Mouse (Mus musculus): Measurements from ENCODE around the gene Dnaja3.
A peak's percentile ranks its signal among the peaks of the same experiment; 100 is the strongest.

Gene Dnaja3

DNA sequence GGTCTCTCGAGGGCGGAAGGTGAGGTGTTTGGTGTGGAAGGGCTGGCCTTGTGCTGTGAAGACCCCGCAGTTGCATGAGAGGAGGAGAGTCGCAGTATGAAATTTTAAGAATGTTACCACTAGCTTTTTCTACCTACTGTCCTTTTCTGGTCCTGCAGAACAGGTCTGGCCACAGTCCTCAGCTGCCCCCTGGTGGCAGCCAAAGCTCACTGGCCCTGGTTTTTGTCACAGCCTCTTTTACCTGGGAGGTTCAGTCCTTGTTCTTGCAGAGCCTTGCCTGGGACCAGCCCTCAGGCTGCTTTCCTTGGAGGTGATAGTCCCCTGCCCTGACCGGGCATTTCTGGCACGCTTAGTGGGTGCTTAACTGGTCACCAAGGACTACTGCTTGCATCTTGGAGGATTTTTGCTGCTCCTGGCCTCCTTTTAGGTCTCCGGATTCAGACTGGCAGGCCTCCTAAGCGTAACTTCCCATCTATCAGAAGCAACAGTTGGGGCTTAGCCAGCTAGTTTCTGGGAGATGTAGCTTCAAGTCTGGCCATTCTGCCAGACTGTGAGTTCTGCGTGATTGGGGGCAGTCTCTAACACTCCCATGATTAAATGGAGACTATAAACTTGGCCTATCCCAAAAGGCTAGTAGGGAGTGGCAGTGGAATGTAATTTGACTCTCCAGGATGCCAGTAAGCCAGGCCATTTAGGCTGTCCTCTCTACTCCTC, 31.8 kb upstream of the Dnaja3 start:
- peak; percentile 92 to 94 for DNase-seq

DNA sequence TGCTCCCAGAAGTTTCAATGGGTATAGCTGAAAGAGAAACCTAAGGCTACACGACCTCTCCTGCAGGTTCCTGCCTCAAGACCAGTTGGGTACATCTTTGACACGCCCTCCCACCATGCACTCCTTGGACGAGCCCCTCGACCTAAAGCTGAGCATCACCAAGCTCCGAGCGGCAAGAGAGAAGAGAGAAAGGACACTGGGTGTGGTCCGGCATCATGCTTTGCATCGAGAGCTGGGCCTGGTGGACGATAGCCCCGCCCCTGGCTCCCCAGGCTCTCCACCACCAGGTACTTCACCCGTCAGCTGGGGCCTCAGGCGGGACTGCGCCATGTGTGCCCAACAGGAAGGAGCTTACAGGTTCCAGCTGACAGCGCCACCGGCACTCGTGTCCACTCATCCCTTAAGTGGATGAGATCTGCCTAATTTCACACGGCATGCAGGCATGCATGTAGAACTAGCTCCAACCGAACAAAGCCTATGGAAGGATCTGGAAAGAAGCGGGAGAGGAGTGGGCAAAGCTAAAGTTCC, 31.2 kb upstream of the Dnaja3 start:
- no peak for DNase-seq

DNA sequence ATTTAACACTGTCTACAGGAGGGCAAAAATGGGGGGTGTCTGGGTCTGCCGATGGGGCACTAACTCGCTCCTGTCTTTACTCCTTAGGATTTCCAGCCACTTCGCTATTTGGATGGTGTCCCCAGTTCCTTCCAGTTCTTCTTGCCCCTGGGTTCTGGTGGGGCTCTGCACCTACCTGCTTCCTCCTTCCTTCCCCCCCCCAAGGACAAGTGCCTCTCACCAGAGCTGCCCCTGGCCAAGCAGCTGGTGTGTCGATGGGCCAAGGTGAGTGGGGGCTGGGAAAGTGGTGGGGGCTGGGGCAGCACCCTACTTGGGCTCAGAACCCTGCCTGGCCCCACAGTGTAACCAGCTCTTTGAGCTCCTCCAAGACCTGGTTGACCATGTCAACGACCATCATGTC, 28.6 kb upstream of the Dnaja3 start:
- no peak for DNase-seq

DNA sequence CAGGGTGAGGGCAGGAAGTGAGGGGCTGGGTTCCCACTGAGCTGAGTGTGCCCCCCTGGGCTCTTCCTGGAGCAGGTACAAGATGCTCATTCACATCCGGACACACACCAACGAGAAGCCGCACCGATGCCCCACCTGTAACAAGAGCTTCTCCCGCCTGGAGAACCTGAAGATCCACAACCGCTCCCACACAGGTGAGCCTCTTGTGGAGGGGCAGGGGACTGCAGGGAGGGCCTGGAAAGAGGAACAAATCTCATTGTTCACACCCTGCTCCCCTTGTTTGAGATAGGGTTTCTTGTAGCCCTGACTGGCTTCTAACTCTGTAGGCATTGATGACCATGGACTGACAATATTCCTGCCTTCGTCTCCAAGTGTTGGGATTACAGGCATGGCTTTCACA, 28.1 kb upstream of the Dnaja3 start:
- DNase-seq: no peak

DNA sequence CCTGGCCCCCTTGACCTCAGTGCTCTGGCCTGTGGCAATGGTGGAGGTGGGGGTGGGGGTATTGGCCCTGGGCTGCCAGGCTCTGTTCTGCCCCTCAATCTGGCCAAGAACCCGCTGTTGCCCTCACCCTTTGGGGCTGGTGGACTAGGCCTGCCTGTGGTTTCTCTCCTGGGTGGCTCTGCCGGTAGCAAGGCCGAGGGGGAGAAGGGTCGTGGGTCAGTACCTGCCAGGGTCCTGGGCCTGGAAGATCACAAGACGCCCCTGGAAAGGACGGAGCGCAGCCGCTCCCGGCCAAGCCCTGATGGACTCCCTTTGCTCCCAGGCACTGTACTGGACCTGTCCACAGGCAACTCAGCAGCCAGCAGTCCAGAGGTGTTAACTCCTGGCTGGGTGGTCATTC, 26.1 kb upstream of the Dnaja3 start:
- no peak for DNase-seq

DNA sequence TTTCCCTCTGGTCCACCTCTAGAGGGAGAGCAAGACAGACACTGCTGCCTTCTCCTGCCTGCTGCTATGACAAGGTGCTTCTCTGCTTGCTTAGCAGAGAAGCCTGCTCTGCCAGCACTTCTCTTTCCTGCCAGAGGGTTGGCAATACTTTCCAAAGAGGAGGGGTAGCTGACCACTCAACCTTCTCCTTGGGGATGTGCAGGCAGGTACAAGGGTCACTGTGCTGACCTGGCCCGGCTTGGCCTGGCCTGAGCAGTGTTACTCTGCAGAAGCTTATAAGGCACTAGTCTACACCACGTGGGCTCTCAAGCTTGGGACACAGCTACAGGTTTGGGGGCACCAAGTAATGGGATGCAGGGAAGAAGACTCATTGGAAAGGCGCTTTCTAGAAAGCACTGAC, 25.1 kb upstream of the Dnaja3 start:
- DNase-seq: no peak

DNA sequence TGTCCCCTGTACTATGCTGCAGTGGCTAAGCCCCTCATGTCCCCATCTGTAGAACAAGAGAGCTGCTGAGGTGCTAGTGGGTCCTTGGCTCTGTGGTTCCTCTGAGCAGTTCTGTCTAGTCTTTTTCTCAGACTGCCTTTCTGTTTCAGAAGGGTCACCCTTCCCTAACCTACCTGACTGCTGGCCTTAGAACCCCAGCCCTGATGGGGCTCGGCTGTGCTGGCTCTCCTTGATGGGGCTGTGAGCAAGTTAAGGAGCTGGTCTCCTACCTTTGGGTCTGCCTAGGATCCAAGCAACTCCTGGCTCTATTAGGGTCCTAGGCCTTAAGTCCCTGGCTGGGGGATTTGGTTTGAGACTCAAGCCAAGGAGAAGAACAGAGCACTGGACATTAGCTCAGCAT, 24.5 kb upstream of the Dnaja3 start:
- no peak for DNase-seq

DNA sequence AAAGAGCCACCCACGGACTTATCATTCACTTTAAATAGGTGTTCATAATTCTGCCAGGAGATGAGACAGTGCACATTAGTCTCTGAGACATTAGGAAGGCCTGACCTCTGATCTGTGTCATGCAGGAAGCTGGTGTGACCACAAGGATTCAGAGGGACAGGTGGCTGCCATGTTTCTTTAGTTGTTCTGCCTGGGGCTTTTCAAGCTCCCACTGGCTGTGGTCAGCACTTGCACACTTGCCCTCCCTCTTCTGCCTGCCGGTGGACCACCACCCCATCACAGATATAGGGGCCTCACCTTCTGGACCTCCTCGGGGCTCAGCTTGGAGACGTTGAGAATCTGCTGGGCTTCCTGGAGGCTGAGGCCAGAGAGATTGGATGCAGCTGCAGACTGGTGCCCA, 23.0 kb upstream of the Dnaja3 start:
- no peak for DNase-seq

DNA sequence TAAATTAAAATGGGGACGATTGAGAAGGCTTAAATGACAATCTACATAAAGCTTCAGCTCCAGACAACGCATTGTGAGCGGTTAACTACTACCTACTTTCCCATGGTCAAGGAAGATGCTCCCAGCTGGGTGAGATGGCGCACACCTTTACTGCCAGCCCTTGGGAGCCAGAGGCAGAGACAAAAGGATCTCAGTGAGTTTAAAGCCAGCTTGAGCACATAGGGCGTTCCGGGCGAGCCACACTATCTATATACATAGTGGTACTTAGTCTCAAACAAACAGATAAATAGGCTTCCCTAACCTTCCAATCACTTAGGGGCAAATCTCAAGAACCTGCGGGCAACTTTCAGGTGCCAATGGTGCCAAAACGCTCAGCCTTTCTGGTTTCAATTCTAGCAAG, 15.7 kb upstream of the Dnaja3 start:
- no peak for DNase-seq

DNA sequence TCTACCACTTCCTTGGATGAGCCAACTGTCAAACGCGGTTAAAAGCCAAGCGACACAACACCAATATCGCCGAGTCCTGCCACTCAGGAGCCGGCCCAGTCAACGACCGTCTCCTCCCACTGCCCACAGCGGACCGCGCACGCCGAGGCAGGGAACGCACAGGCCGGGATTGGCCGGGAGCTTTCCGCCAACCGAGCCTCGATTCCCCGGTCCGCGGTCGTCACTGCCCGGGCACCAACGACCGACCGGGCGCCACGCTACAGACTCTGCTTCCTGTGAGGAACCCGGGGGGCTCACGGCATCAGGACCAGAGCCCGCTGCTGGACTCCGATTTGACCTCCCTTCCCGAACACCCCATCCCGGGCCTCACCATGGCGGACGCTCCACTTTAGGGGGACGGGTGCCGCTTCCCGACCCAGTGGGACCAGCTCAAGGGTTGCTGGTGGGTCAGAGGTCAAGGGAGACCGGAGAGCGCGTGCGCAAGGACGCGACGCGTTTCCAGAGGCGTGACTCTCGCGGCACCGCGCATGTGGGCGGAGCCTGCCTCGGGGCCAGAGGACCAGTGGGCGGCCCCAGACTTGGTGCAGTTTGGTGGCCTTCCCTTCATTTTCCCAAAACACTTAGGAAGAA, 15.2 kb upstream of the Dnaja3 start, which contains the start of gene Pam16:
TSS of gene Pam16 (minus strand) at position 508 of the 630 bp plus-strand sequence.
- DNase-seq: peak; percentile 93 to 94

DNA sequence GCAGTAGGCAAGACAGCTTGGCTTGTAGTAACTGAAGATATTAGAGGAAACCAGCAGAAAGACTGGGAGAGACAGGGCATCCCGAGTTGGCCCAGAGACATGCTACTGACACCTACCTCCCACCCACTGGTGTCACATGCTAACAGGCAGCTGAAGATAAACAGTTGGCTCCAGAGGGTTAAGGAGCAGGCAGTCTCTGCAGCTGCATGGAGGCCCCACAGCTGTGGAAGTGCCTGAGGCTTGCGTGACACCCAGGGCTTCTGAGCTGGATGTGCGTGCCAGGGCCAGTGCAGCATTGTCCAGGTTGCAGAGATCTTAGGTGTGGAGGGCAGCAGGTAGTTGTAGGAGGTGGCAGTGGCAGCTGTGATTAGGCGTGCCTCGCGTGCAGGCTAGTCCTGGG, 12.7 kb upstream of the Dnaja3 start:
- no peak for DNase-seq

DNA sequence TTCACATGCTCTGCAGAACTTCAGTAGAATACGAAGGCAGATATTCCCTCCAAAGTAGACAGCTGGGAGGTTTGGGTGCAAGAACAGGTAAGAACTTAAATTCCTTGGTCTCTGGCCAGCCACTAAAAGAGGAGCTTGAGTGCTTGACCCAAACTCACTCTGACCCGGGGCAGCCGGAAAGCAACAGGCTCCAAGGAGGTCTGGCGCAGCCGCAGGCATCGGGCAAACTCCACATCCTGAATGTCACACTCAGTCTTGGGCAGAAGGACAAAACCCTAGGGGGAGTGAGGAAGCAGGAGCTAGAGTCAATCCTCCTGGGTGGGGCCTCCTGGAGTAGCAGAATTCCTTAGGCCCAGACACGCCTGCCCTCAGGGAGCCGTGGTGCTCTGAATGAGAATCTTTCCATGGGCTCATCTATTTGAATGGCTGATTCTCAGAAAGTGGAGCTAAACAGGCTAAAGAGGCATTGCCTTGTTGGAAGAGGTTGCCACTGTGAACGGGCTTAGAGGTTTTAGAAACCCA, 10.8 kb upstream of the Dnaja3 start:
- DNase-seq: no peak

DNA sequence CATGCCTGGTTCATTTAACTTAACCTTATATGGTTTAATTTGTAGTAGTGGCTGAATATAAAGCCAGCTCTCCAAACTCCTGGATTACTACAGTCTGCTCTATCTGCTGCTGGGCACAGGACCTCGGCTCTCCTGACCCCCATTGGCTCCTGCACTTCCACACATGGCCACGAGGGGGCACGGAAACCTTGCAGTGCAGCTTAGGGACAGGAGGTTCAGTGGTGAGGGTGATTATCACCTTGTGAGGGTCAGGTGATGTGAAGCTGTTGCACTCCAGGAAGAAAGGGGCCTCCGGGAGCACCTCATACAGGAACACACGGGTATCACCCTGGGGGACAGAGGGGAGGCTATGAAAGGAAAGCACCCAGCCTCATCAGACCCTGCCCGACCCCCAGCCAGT, 9.8 kb upstream of the Dnaja3 start:
- DNase-seq: peak; percentile 91 to 96

DNA sequence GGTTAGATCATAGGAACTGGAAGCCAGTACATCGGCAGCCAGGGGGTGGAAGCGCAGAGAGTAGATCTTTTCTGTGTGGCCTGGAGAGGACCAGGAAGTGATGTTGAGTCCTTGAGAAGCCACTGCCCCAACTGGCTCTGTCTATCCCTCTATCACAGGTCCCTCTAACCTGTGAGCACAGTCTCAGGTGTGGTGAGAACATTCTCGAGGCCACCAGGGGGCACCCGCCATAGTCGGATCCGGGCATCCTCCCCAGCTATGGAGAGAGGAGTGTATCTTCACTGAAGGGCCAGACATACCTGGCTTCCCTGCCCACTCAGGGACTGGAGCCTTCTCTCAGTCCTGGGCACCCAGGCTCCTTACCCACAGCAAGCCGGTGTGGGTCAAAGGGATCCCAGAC, 7.7 kb upstream of the Dnaja3 start:
- peak; percentile 63 to 76 for DNase-seq

DNA sequence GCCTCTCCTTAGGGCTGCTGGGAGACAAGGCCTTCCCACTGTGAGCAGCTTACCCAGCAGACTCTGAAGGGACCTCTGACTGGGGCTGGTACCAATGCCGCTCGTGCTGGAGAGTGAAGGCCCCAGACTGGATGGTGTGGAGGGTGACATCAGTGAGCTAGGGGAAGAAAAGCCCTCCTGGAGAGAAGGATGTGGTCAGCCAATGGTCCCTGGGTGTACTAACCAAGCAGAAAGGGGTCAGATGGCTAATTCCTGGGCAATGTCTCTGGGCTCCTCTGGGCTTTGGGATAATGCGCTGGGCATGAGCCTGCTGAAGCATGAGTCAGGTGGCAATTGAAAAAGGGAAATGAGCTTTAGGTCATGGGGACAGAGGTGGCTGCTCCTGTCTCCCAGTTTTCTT, 6.1 kb upstream of the Dnaja3 start:
- DNase-seq: no peak

DNA sequence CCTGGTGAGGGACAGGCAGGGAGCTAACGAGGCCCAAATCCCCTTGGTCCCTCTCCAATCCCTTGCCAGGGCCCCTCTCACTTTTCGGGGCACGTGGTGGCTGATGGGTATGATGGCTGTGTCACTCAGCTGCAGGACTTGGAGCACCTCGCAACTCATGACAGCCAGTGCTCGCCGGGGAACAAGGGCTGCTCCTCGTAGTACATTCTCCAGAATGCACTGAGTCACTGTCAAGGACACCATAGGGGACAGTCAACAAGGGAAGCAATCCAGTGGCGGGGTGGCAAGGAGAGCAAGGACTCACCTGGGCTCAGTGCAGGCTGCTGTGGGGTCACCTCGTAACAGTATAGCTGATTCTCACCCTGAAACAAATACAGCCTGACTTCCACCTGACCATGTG, 5.1 kb upstream of the Dnaja3 start:
- no peak for DNase-seq

DNA sequence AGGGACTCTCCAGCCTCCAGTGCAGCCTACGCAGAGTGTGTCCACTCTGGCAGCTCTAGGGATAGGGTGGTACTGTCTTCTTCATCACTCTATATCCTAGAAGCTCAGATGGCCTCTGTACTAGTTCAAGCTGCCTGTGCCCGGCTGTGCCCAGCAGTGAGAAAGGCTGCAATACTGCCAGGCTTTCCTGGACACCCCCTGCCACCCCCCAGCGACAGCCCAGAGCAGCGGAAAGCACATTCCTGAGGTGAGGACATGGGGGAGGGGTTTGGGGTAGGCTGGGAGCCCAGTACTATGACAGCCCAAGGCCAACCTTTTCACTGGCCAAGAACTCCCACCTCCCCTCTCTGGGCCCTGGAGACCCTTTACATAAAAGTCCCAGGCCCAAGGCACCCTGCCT, 4.0 kb upstream of the Dnaja3 start:
- DNase-seq: no peak

DNA sequence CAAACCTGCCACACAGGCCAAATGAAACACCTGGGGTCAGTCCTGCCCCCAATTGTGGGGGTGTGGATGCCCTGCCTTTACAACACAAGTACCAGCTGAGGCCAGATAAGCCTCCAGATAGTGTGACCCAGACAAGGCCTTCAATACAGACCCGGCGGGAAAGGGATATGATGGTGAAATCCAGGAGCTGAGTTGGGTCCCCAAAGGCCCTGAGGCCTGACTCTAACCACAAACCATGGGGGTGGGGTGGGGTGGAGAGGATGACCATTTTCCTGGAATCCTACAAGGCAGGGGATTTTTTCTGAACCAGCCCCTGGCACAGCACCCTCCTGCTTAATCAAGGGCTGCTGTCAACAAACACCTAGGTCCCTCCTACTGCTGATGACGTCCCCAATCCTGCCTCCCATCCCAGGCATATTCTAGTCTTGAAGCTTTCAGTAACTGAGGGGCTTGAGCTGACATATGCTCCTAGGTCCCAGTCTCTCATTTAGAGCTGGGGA, 848 bp upstream of the Dnaja3 start:
- DNase-seq: no peak

DNA sequence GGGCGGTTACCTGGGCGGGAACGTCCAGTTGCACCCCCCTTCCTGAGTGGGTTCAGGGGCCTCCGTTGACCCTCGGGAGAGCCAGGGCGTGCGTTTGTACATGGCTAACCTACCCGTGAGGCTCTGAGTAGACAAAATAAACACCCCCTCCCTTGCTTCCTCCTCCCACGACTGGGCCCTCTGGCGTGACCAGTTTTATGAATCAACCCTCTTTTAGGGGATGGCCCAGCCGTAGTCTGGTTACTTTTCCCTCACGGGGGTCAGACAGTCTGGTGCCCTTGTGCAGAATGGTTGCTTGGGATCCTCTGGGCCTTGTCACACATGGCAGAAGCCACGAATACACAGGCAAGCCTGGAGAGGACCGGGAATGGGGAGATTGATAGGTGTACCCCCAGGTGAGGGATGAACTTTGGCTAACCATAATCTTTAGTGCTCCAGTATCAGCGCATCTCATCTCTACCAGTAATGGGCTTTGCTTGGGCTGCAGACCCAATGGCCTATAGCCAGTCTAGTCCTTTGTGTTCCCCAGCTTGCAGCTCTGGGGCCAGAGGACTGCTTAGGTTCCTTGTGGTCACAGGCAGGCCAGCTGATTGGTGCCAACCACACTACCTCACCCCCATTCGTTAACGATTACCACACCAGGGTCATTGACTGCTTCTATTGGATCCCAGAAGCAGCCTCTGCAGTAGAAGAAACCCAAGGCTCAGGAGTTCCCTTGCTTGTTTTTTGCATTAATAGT, 647 bp downstream of the Dnaja3 start:
- DNase-seq: no peak

DNA sequence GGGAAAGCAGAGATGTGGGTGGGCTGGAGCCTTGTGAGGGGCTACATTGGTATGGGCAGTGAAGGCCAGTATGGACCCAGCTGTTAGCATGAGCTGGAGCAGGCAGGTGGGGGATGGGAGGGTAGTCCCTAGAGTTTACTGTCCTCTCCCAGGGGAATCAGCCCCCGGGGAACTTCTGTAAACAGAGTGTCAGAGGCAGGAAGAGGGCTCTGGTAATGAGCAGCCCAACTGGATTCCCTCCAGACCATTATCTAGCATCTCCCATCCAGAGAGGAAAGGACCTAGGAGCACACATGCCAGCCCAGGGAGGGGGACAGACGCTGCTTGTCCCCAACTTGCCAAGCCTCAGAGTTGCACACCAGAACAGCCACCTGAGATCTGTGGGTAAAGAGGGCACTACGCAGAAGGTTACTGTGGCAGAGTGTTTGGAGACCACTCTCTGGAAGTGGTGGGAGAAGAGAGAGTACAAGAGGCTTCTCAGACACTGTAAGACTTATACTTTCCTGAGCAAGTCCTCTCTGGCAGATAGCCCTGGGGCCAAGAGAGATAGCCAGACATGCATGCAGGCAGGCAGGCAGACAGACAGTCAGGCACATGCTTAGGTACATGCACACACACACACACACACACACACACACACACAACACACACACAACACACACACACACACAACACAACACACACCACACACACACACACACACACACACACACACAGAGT, 1.5 kb downstream of the Dnaja3 start:
- no peak for DNase-seq

DNA sequence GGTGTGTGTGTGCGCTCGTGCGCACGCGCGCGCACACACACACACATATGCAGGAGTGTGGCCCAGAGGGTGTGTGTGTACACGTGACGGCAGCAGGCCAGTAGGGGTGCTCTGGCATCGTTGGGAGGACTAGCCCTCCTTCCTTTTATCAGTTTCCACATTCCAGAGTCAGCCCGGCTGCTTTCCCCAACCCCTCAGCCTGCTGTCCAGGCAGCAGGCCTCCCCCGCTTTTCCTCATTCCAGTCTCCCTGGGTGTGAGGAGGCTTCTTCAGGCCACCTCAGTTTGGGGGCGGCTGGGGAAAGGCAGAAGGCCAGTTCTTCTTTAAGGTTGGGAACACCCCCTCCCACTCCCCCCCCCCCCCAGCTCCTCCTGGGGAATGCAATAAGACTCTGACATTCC, 2.4 kb downstream of the Dnaja3 start:
- DNase-seq: no peak

DNA sequence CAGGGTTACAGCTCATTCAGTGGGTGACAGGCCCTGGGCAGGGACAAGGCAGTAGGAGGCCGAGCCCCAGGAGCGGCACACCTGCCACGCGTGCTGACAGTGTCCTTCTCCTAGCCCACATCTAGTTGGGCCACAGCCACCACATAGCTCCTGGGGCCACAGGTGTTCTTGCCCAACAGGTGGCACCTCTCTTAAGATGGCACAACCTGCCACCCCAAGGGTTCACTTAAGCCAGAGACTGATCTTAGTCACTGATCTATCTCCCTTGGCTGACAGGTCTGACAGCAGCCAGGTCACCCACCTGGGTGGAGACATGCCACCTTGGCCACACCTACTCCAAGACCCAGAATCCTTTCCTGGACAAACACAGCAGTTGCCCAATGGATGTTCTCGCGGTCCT, 3.1 kb downstream of the Dnaja3 start:
- DNase-seq: no peak
